Mouse (Mus musculus) layer of hippocampus, postnatal 36 days (tissue): ENCODE results near the gene Pum1. TPM values are rescaled to one million over a fixed set of nuclear protein-coding genes. Genes with fewer than 3 reads are reported as not detected.
"Not testable (repeated sequence)": the region's sequence is repeated elsewhere in the genome, so short reads cannot be mapped to it uniquely, and the experiment has no call there.

Experiments
- DNase-seq, 2 experiments: peaks; one replicate each; pipeline ENCODE4 v3.0.0; 2022
- total RNA-seq, 2 experiments: library from RNA; stranded (reverse); gene quantifications; 2 replicates each; pipeline ENCODE4 v1.2.3; 2021

The Pum1 gene
- 100 to 1,000 TPM; 116 to 126 TPM for total RNA-seq

DNA sequence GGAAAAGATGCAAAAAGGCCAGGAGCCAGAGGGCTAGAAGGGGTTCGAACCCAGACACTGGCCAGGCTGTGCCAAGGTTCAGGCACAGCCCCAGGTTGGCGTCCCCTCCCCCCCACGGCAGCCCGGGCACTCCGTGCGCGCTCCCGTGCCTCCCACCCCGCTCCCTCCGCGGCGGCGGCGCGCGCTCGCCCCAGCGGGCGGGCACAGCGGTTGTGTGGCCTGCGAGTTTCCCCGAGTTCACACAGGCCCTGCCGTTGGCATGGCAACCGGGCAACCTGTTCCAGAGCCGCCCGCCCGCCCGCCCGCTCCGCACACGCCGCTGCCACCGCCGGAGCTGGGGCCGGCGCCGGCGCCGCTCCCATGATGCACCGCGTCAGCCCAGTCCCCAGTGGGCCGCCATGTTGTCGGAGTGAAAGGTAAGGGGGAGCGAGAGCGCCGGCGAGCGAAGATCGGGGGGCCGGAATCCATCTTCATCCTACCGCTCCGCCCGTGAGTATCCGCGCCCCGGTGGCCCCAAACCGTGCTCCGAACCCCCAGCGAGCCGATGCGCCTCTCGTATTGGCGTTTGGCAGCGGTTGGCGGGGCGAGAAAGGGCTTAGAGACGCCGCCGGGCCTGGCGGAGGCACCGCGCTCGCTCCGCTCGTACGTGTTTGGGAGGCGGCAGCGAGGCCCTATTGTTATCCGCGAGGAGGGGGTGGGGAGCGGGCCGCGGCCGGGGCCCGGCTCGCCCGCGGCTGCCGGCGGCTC lies at the start of gene Pum1:
Pum1 (plus strand) TSS at position 343 of the 747 bp plus-strand sequence.
- DNase-seq = peak; percentile 83 to 85

DNA sequence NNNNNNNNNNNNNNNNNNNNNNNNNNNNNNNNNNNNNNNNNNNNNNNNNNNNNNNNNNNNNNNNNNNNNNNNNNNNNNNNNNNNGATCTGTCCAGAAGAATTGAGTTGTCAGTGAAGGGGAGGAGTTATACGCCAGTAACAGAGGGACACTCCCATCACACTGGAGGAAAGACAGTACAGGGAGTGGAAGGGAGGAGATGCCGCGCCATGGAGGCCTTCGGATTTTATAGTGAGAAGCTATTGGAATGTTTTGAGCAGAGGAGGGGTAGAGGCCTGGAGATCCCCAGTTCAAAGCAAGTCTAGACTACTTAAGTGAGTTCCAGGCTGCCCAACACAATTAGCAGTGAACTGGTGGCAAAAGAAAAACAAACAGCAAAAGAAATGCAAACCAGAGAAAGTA lies 33.7 kb upstream of the Pum1 start:
- no peak for DNase-seq

GRCm38 (mm10) chr4:130630232-130630847 lies 32.8 kb upstream of the Pum1 start:
- no peak for DNase-seq

DNA sequence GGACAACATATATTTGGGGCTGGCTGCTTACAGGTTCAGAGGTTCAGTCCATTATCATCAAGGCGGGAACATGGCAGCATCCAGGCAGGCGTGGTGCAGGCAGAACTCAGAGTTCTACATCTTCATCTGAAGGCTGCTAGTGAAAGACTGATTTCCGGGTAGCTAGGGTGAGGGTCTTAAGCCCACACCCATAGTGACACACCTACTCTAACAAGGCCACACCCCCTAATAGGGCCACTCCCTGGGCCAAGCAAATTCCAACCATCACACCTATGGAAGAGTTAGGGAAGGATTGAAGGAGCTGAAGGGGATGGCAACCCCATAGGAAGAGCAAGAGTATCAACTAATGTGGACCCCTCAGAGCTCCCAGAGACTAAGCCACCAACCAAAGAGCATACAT lies 28.0 kb upstream of the Pum1 start:
- DNase-seq = not testable (repeated sequence)

- DNase-seq = no peak
Observed at GRCm38 (mm10) chr4:130636761-130637160, 26.4 kb upstream of the Pum1 start.

- DNase-seq = no peak
Observed at GRCm38 (mm10) chr4:130637488-130638422, 25.4 kb upstream of the Pum1 start.

- no peak for DNase-seq
Observed at GRCm38 (mm10) chr4:130640031-130640717, 22.9 kb upstream of the Pum1 start.

DNA sequence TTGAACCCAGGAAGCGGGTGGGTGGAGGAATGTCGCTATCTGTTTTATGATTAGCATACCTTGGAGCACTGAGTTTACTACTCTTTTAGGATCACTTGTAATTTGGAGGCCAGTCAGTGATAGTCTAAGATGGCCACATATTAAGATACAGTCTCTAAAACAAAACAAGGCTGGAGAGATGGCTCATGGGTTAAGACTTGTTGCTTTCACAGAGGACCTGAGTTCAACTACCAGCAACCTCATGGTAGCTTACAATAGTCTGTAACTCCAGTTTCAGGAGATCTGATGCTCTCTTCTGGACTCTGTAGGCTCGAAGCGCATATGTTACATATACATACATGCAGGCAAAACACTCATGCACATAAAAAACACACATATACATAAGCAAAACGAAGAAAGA lies 20.7 kb upstream of the Pum1 start:
- DNase-seq = no peak

DNA sequence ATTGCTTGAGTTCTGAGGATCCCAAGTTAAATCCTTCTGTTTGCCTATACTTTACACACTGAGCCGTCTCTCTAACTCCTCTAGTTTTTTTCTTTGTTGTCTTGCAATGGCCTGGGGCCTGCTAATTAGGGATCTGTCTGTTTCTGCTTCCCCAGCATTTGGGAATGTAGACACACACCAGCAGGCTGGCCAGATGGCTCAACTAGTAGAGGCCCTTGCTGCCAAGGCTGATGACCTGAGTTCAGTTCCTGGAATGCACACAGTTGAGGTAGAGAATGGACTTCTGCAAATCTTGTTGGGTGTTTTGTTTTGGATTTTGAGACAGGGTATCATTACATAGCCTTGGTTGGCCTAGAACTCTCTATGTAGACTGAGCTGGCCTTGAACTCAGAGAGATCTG lies 17.7 kb upstream of the Pum1 start:
- DNase-seq = no peak

DNA sequence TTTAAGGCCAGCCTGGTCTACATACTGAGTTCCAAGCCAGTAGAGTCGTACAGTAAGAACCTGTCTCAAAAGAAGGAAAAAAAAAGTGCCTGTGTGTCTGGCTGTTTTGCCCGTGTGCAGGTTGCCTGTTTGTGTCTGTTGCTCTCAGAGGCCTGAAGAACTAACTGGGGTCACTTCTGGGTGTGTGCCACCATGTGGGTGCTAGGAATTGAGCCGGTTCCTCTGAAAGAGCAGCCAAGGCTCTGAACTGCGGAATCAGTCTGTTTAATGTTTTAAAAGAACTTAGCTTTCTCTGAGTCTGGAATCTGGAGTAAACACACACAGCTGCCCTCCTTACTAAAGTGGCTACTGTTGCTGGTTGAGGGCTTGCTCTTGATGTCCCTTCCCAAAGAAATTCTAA lies 11.8 kb upstream of the Pum1 start:
- DNase-seq = no peak

GRCm38 (mm10) chr4:130652546-130652945 lies 10.6 kb upstream of the Pum1 start:
- DNase-seq = no peak

DNA sequence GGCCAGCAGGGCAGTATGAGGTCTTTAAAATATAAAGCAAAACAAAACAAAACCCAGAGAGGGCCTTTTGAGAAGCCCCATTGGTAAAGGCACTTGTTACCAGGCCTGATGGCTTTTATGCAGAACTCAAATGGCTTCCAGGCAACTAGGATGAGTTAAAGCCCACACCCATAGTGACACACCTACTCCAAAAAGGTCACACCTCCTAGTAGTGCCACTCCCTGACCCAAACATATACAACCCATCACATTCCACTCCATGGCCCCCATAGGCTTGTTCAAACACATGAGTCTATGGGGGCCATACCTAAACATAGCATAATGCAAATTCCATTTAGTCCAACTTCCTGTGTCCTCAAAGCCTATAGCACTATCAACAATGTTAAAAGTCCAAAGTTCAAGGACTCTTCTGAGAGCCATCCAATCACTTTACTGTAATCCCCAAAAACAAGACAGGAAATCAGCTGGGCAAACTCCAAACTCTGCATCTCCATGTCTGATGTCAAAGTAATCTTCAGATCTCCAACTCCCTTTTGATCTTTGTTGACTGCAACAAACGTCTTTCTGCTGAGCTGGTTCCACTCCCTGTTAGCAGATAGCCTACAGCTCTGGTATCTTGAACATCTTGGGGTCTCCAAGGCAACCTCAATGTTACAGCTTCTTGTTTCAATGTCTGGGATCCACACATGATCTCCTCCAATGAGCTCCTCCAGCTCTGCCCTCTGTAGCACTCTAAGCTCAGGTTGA lies 5.1 kb upstream of the Pum1 start:
- no peak for DNase-seq

DNA sequence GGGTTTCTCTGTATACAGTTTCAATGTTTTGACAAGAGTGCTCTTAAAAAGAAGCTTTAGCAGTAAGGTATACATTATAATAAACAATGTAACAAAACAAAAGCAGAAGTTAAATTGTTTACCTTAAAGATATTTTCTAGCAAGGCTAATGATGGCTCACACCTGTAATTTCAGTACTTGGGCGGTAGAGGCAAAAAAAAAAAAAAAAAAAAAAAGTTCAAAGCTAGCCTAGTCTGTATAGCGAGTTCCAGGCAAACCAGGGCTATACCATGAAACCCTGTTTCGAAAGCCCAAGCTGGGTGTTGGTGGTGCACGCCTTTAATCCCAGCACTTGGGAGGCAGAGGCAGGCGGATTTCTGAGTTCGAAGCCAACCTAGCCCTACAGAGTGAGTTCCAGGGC lies 3.7 kb upstream of the Pum1 start:
- no peak for DNase-seq

GRCm38 (mm10) chr4:130660106-130660505 lies 3.0 kb upstream of the Pum1 start:
- DNase-seq = no peak

- DNase-seq = no peak
Observed at GRCm38 (mm10) chr4:130661151-130661550, 2.0 kb upstream of the Pum1 start.

DNA sequence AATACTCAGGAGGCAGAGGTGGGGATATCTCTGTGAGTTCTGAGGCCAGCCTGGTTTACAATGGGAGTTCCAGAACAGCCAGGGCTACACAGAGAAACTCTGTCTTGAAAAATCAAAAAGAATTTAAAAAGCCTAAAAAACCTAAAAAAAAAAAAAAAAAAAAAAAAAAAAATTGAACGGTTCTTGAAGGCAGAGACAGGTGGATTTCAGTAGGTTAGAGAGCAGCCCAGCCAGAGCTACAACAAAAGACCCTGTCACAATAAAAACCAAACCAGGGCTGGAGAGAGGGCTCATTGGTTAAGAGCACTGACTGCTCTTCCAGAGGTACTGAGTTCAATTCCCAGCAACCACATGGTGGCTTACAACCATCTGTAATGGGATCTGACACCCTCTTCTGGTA lies 816 bp upstream of the Pum1 start:
- DNase-seq = not testable (repeated sequence)

DNA sequence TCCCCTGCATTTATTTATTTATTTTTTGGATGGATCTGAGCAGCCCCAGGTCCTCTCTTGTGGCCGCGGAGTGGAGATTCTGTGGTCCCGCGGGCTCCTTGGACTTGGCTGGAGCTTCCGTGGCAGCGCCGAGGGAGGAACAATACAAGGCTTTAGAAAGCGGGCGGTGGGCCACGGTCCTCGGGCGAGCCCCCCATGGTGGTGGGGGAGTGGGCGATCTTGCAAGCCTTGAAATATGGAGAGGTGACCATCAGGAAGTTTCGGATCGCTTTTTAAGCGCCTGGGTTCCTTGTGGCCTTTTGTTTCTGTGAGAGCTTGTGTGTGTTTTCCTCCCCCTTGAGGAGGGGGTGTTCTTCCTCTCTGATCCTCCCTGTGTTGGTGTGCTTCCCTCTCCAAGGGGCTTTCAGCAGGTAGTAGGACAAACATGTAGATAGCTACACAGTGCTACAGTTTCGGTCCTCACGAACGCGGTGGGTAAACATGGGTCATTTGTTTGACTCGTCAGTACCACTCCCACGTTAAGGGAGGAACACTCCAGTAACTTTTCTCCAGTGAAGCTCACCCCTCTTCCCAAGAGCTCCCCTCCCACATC lies 785 bp downstream of the Pum1 start:
- peak; percentile 14 to 24 for DNase-seq

DNA sequence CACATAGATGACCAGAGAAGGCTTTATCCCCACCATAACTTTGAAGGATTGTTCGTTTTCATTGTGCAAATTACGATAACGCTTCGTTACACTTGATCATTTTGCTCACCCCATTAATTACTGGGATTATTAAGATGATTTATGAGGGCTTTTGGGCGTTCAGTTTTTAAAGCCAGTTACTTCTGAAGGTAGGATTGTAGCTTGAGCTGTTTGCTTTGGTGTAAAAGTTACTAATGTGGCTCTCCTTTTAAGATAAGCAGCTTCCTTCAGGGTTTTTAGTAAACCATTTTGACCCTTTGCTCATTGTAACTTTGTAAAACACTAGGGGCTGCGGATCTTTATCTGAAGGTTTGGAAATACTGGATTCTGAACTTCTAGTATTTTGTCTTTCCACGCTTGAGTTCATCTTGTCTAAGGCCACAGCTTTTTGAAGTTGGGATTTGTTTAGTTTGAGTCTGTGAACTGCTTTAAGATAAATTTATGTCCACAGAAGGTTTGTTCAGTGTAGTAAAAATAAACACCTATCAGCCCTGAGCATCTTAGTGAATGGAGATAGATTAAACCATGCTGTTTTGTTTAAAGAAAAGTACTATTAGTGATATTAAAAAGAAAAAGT lies 1.4 kb downstream of the Pum1 start:
- DNase-seq = no peak

- no peak for DNase-seq
Observed at GRCm38 (mm10) chr4:130665176-130665575, 2.1 kb downstream of the Pum1 start.

GRCm38 (mm10) chr4:130667686-130668085 lies 4.6 kb downstream of the Pum1 start:
- DNase-seq = no peak

DNA sequence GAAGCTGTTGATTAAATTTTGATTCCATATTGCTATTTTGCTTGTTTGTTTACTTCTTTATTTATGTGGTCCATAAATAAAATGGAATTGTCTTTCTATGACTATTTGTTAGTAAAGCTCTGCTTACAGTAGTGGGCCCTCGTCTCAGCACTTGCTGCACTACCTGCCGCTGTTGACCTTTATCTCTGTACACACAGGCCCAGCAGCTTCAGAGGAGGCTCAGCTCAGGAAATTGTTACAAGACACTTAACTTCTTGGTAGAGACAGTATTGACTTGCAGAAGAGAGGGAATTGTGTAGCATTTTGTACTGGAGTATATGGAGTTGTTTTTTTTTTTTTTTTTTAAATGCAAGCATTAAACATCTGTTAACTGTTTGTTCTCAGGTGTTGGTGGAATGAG lies 5.4 kb downstream of the Pum1 start:
- no peak for DNase-seq
